Mouse (Mus musculus): ENCODE results near the gene Copb1. TPM values are rescaled to one million over a fixed set of nuclear protein-coding genes. Genes with fewer than 3 reads are reported as not detected.

Gene Copb1
- polyA plus RNA-seq, 1 experiment from 2014 or later = 129 TPM

Other genes with a start within 250 kb of the Copb1 start
- gene Rras2, start 136.9 kb downstream of the Copb1 start, polyA plus RNA-seq (2015; fragmentation: Nextera tagmentation; extraction: Ambion mirVana) = 20.0 and 22.7 TPM in 2 replicates
- gene Psma1, start 21.4 kb upstream of the Copb1 start, polyA plus RNA-seq (2015; fragmentation: Nextera tagmentation; extraction: Ambion mirVana) = 331 and 353 TPM in 2 replicates
- gene Pde3b, start 160.6 kb upstream of the Copb1 start, polyA plus RNA-seq (2015; fragmentation: Nextera tagmentation; extraction: Ambion mirVana) = 3.9 and 4.5 TPM in 2 replicates